Mouse (Mus musculus) brain, embryonic 14.5 days (tissue): ENCODE data around the gene Fam155a.

ENCODE experiments used
- CTCF ChIP-seq: fragments of 200-500 bp; IDR thresholded peaks from 2 replicates; pipeline ENCODE4 v1.5.1; 2012; ENCODE audit warnings: inconsistent platforms, mild to moderate bottlenecking, moderate library complexity, borderline replicate concordance; ENCODE audit not compliant: insufficient read depth, insufficient read length; ENCODE audit errors: extremely low read depth
- POLR2A ChIP-seq: fragments of 200-500 bp; IDR thresholded peaks from 2 replicates; pipeline ENCODE4 v1.6.1; 2012; ENCODE audit warnings: mild to moderate bottlenecking, inconsistent platforms, borderline replicate concordance; ENCODE audit not compliant: poor library complexity, insufficient read depth, insufficient read length, severe bottlenecking; ENCODE audit errors: extremely low read depth

GRCm38 (mm10) chr8:9793351-9793750 lies 22.4 kb upstream of the Fam155a start:
- TF ChIP-seq CTCF: peak; percentile 10; the same call in 1 of the 2 replicates
- no peak for TF ChIP-seq POLR2A
